Mouse (Mus musculus) MEL (cell line): Measurements from ENCODE around the gene Btd.

ENCODE experiments used
- CTCF ChIP-seq, 3 experiments: IDR thresholded peaks in 2 of 3; conservative IDR thresholded peaks in 1 of 3; 2 replicates each; pipeline ENCODE4 v1.5.1; 2011 to 2012; ENCODE audit warnings: low read length in 3 of 3, low read depth in 2 of 3, mild to moderate bottlenecking in 2 of 3, improper control_type of control experiment in 1 of 3, inconsistent platforms in 1 of 3, mixed read lengths in 1 of 3, moderate library complexity in 1 of 3; ENCODE audit not compliant: control insufficient read depth in 1 of 3, insufficient read depth in 1 of 3, poor library complexity in 1 of 3, severe bottlenecking in 1 of 3
- E2F4 ChIP-seq: IDR thresholded peaks from 2 replicates; pipeline ENCODE4 v1.6.1; 2011; ENCODE audit warnings: low read depth, low read length, improper control_type of control experiment, borderline replicate concordance
- ELF1 ChIP-seq: IDR thresholded peaks from 2 replicates; pipeline ENCODE4 v1.6.1; 2014; ENCODE audit warnings: low read depth, mild to moderate bottlenecking, inconsistent platforms, low read length, improper control_type of control experiment, moderate library complexity
- EP300 ChIP-seq, 2 experiments: IDR thresholded peaks; 2 replicates each; pipeline ENCODE4 v1.6.1; 2011; ENCODE audit warnings: improper control_type of control experiment in 2 of 2, low read length in 2 of 2, low read depth in 1 of 2, mild to moderate bottlenecking in 1 of 2
- GABPA ChIP-seq: IDR thresholded peaks from 2 replicates; pipeline ENCODE4 v1.6.1; 2012; ENCODE audit warnings: low read depth, mild to moderate bottlenecking, inconsistent platforms, low read length, improper control_type of control experiment, moderate library complexity
- MAX ChIP-seq: IDR thresholded peaks from 2 replicates; pipeline ENCODE4 v1.6.1; 2011; ENCODE audit warnings: low read length, improper control_type of control experiment
- NELFE ChIP-seq: IDR thresholded peaks from 2 replicates; pipeline ENCODE4 v1.6.1; 2011; ENCODE audit warnings: low read depth, low read length, improper control_type of control experiment
- POLR2A ChIP-seq, 2 experiments: IDR thresholded peaks; 2 replicates each; pipeline ENCODE4 v1.6.1; 2011 to 2012; ENCODE audit warnings: low read length in 2 of 2, mild to moderate bottlenecking in 2 of 2, control low read depth in 1 of 2, improper control_type of control experiment in 1 of 2, low read depth in 1 of 2, moderate library complexity in 1 of 2; ENCODE audit not compliant: control insufficient read depth in 1 of 2, insufficient read depth in 1 of 2, poor library complexity in 1 of 2
- RCOR1 ChIP-seq: IDR thresholded peaks from 2 replicates; pipeline ENCODE4 v1.6.1; 2012; ENCODE audit warnings: low read depth, mild to moderate bottlenecking, inconsistent platforms, low read length, improper control_type of control experiment
- TAL1 ChIP-seq: IDR thresholded peaks from 2 replicates; pipeline ENCODE4 v1.6.1; 2012; ENCODE audit warnings: mild to moderate bottlenecking, inconsistent platforms, low read length, moderate library complexity, mixed read lengths
- ZMIZ1 ChIP-seq: IDR thresholded peaks from 2 replicates; pipeline ENCODE4 v1.6.1; 2012; ENCODE audit warnings: low read depth, mild to moderate bottlenecking, inconsistent platforms, low read length, improper control_type of control experiment, moderate library complexity
- ZNF384 ChIP-seq: IDR thresholded peaks from 2 replicates; pipeline ENCODE4 v1.6.1; 2012; ENCODE audit warnings: low read depth, mild to moderate bottlenecking, inconsistent platforms, low read length, improper control_type of control experiment

GRCm38 (mm10) chr14:31593036-31593435 lies 47.8 kb upstream of the Btd start:
- TF ChIP-seq RCOR1 (no peak), ELF1 (no peak), EP300 (IDR thresholded peaks at IDR 0.05; ENCODE audit: low read depth in 1 of 2, low read length in 2 of 2) (peak; percentile 29 to 32; a peak in 1 of 4 replicates), CTCF (IDR thresholded peaks at IDR 0.05 in 2 of 3, conservative IDR thresholded peaks at IDR 0.05 in 1 of 3; ENCODE audit: control insufficient read depth in 1 of 3, insufficient read depth in 1 of 3, low read depth in 2 of 3, low read length in 3 of 3, poor library complexity in 1 of 3, severe bottlenecking in 1 of 3) (no peak), POLR2A (IDR thresholded peaks at IDR 0.05; ENCODE audit: control insufficient read depth in 1 of 2, insufficient read depth in 1 of 2, low read depth in 1 of 2, low read length in 2 of 2, poor library complexity in 1 of 2) (no peak), TAL1 (no peak), MAX (no peak), NELFE (no peak), E2F4 (no peak), GABPA (no peak), ZMIZ1 (no peak), ZNF384 (no peak)
